Mouse (Mus musculus): ENCODE measurements at regions not wholly inside any gene's neighbourhood (a gene's known extent, or its start where the extent isn't known, plus 50 kb on each side); places are given as distances from the start of the nearest gene placed in this dataset.
A peak's percentile ranks its signal among the peaks of the same experiment; 100 is the strongest.

DNA sequence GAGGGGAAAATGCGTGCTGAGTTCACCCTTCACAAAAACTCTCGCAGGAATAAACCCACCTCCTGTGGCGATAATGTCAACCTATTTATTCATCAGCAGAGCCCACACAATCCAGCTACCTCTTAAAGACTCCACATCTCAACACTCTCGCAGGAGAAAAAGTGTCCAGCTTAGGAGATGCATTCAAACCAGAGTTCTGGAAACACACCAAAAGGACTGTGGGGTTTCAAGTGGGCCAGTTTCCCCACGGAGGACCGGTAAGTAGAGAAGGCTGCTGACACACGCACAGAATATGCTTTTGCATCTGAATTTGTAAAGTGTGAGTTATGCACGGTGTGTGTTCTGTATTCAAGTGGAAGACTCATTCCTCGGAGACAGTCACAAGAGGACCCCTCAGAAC is 164.0 kb downstream of the Rpap3 start:
- no peaks in the 10 kb centered on the region for H3K4me1 ChIP-seq (ENCODE audit: control insufficient read depth in 2 of 2, insufficient read depth in 2 of 2, low read length in 2 of 2)
- no peak overlapping the region for H3K4me3 ChIP-seq (ENCODE audit: control insufficient read depth in 1 of 2, insufficient read depth in 1 of 2, low read depth in 1 of 2, low read length in 2 of 2)
- 77% methylated on average over 9 of the region's 9 CpGs for WGBS
- H3K9me3 ChIP-seq (ENCODE audit: control insufficient read depth, low read length): peaks cover 3% of the 10 kb centered on the region; the same call in 1 of the 2 replicates
- ATAC-seq (ENCODE audit: insufficient number of reproducible peaks, insufficient read depth, low FRiP score, low read depth): no peak
- H3K27ac ChIP-seq (replicated peaks in 1 of 2; ENCODE audit: control insufficient read depth in 1 of 2, insufficient read depth in 1 of 2, low read depth in 2 of 2, low read length in 2 of 2): no peak overlapping the region
- H3K9ac ChIP-seq (ENCODE audit: low read length): no peak overlapping the region
- no peak overlapping the region for H3K4me2 ChIP-seq (ENCODE audit: low read length)
- H3K36me3 ChIP-seq (ENCODE audit: control insufficient read depth, insufficient read depth, low read length): no peaks in the 10 kb centered on the region
- H3K27me3 ChIP-seq (ENCODE audit: control insufficient read depth, insufficient read depth, low read length): no peaks in the 10 kb centered on the region

DNA sequence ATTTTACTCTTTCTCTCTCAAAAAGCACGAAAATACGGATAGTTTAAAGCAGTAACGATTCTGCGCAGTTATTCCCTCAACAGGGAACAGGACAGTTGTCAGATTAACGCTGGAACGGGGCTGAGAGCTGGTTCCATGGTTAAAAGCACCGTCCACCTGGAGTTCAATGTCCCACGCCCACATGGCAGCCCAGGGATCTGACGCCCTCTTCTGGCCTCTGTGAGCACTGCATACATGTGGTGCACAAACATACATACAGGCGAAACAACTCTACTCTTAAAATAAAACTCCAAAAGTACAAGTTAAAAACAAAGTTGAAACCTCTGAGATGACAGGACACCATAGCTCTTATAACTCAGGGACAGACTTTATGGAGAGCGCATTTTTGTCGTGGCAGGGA is 169.5 kb downstream of the Rpap3 start:
- no peak overlapping the region for H3K4me2 ChIP-seq (ENCODE audit: low read length)
- H3K9me3 ChIP-seq (ENCODE audit: control insufficient read depth, low read length): no peaks in the 10 kb centered on the region
- peaks cover 0 to 4% of the 10 kb centered on the region in 2 experiments; a peak in 2 of 4 replicates for H3K4me1 ChIP-seq (ENCODE audit: control insufficient read depth in 2 of 2, insufficient read depth in 2 of 2, low read length in 2 of 2)
- H3K4me3 ChIP-seq (ENCODE audit: control insufficient read depth in 1 of 2, insufficient read depth in 1 of 2, low read depth in 1 of 2, low read length in 2 of 2): no peak overlapping the region
- 88% methylated on average over 12 of the region's 12 CpGs for WGBS
- H3K36me3 ChIP-seq (ENCODE audit: control insufficient read depth, insufficient read depth, low read length): no peaks in the 10 kb centered on the region
- H3K9ac ChIP-seq (ENCODE audit: low read length): no peak overlapping the region
- H3K27ac ChIP-seq (replicated peaks in 1 of 2; ENCODE audit: control insufficient read depth in 1 of 2, insufficient read depth in 1 of 2, low read depth in 2 of 2, low read length in 2 of 2): no peak overlapping the region
- H3K27me3 ChIP-seq (ENCODE audit: control insufficient read depth, insufficient read depth, low read length): no peaks in the 10 kb centered on the region
- ATAC-seq (ENCODE audit: insufficient number of reproducible peaks, insufficient read depth, low FRiP score, low read depth): no peak

DNA sequence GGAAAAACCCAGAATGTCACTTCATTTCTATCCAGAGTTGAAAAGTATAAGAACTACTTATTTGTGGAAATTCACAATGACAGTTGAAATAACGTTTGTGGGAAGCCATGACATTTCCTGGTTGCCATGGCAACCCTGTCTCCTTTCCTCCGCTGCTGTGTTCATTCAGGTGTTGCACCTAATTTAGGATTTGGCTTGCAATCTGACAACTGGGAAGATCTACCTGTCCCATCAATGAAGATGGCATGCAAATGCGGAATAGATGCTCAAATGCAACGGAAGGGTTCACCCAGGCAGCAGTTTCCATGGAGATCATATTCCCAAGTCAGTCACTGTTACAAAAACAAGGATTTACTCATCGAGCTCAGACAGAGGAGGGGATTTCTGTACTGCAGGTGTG is 170.7 kb downstream of the Rpap3 start:
- H3K4me3 ChIP-seq (ENCODE audit: control insufficient read depth in 1 of 2, insufficient read depth in 1 of 2, low read depth in 1 of 2, low read length in 2 of 2): no peak overlapping the region
- no peak for ATAC-seq (ENCODE audit: insufficient number of reproducible peaks, insufficient read depth, low FRiP score, low read depth)
- no peaks in the 10 kb centered on the region for H3K36me3 ChIP-seq (ENCODE audit: control insufficient read depth, insufficient read depth, low read length)
- H3K27me3 ChIP-seq (ENCODE audit: control insufficient read depth, insufficient read depth, low read length): no peaks in the 10 kb centered on the region
- H3K4me1 ChIP-seq (ENCODE audit: control insufficient read depth in 2 of 2, insufficient read depth in 2 of 2, low read length in 2 of 2): peaks cover 0 to 4% of the 10 kb centered on the region in 2 experiments; a peak in 2 of 4 replicates
- H3K4me2 ChIP-seq (ENCODE audit: low read length): no peak overlapping the region
- H3K9me3 ChIP-seq (ENCODE audit: control insufficient read depth, low read length): no peaks in the 10 kb centered on the region
- WGBS: 80% methylated on average over 5 of the region's 5 CpGs
- no peak overlapping the region for H3K27ac ChIP-seq (replicated peaks in 1 of 2; ENCODE audit: control insufficient read depth in 1 of 2, insufficient read depth in 1 of 2, low read depth in 2 of 2, low read length in 2 of 2)
- H3K9ac ChIP-seq (ENCODE audit: low read length): no peak overlapping the region

DNA sequence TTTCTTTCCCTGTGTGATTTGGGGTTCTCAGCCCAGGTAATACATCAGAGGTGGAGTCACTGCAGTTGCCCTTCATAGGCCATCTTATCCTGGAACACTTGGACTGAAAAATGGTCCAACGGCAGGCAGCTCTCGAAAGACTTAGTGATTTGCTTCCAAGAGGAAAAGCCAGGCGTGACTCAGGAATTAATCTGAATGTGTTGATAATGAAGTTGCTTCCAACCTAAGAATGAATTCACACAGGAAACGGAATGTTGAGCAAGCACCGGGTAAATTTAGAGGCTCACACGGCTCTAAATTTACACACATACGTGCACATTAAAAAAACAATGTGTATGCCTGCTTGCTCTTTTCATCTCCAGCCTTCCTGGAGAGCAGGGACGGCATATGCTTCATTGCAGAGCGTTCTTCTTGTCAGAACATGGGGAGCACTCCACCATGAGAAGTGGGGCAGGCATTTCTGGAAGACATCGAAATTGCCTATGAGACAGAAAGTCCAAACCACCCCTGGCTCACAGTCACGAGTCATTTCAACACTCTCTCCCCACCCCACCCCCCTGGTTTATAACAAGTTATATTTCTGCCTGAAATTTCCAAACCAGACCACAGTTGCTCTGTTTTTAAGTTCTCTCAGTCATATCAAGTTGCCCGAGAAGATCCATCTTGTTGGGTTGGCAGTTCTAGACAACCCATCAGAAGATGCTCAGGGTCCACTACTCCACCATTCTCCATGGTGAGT is 171.9 kb downstream of the Rpap3 start:
- WGBS: 48% methylated on average over 12 of the region's 12 CpGs
- no peak for ATAC-seq (ENCODE audit: insufficient number of reproducible peaks, insufficient read depth, low FRiP score, low read depth)
- H3K27ac ChIP-seq (replicated peaks in 1 of 2; ENCODE audit: control insufficient read depth in 1 of 2, insufficient read depth in 1 of 2, low read depth in 2 of 2, low read length in 2 of 2): peak overlapping the region in 1 of 2 experiments; percentile 20; a peak in 1 of 4 replicates
- H3K36me3 ChIP-seq (ENCODE audit: control insufficient read depth, insufficient read depth, low read length): no peaks in the 10 kb centered on the region
- no peaks in the 10 kb centered on the region for H3K27me3 ChIP-seq (ENCODE audit: control insufficient read depth, insufficient read depth, low read length)
- no peak overlapping the region for H3K4me2 ChIP-seq (ENCODE audit: low read length)
- no peaks in the 10 kb centered on the region for H3K9me3 ChIP-seq (ENCODE audit: control insufficient read depth, low read length)
- H3K9ac ChIP-seq (ENCODE audit: low read length): no peak overlapping the region
- H3K4me1 ChIP-seq (ENCODE audit: control insufficient read depth in 2 of 2, insufficient read depth in 2 of 2, low read length in 2 of 2): peaks cover 0 to 4% of the 10 kb centered on the region in 2 experiments; a peak in 2 of 4 replicates
- no peak overlapping the region for H3K4me3 ChIP-seq (ENCODE audit: control insufficient read depth in 1 of 2, insufficient read depth in 1 of 2, low read depth in 1 of 2, low read length in 2 of 2)

DNA sequence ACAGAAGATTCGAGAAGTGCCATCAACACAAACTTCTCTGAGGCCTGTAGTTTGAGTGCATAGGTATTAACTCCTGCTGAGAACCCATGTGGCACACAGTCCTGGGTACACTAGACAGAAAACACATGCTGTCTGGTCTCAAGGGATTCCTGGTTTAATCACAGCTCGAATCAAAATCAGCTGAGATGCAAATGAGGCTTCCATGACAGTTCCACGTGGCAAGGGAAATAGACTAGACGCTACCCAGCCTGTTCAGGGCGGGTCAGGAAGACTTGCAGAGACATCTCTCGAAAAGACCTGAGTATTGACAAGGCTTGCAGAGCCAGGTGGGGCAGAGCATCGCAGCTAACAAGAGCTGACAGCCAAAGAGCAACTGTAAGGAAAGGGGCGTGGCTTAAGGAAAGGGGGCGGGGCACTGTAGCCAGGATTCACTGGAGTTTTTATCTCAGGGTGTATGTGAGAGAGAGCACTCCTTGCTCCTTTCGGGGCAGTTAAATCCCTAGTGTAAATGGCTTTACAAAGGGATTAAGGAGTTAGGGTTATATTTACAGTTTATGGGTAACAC is 173.2 kb downstream of the Rpap3 start:
- no peak overlapping the region for H3K9ac ChIP-seq (ENCODE audit: low read length)
- H3K27me3 ChIP-seq (ENCODE audit: control insufficient read depth, insufficient read depth, low read length): no peaks in the 10 kb centered on the region
- no peak for ATAC-seq (ENCODE audit: insufficient number of reproducible peaks, insufficient read depth, low FRiP score, low read depth)
- H3K9me3 ChIP-seq (ENCODE audit: control insufficient read depth, low read length): no peaks in the 10 kb centered on the region
- no peak overlapping the region for H3K4me2 ChIP-seq (ENCODE audit: low read length)
- no peaks in the 10 kb centered on the region for H3K36me3 ChIP-seq (ENCODE audit: control insufficient read depth, insufficient read depth, low read length)
- peaks cover 0 to 4% of the 10 kb centered on the region in 2 experiments; a peak in 2 of 4 replicates for H3K4me1 ChIP-seq (ENCODE audit: control insufficient read depth in 2 of 2, insufficient read depth in 2 of 2, low read length in 2 of 2)
- H3K27ac ChIP-seq (replicated peaks in 1 of 2; ENCODE audit: control insufficient read depth in 1 of 2, insufficient read depth in 1 of 2, low read depth in 2 of 2, low read length in 2 of 2): no peak overlapping the region
- H3K4me3 ChIP-seq (ENCODE audit: control insufficient read depth in 1 of 2, insufficient read depth in 1 of 2, low read depth in 1 of 2, low read length in 2 of 2): no peak overlapping the region
- 58% methylated on average over 10 of the region's 10 CpGs for WGBS

DNA sequence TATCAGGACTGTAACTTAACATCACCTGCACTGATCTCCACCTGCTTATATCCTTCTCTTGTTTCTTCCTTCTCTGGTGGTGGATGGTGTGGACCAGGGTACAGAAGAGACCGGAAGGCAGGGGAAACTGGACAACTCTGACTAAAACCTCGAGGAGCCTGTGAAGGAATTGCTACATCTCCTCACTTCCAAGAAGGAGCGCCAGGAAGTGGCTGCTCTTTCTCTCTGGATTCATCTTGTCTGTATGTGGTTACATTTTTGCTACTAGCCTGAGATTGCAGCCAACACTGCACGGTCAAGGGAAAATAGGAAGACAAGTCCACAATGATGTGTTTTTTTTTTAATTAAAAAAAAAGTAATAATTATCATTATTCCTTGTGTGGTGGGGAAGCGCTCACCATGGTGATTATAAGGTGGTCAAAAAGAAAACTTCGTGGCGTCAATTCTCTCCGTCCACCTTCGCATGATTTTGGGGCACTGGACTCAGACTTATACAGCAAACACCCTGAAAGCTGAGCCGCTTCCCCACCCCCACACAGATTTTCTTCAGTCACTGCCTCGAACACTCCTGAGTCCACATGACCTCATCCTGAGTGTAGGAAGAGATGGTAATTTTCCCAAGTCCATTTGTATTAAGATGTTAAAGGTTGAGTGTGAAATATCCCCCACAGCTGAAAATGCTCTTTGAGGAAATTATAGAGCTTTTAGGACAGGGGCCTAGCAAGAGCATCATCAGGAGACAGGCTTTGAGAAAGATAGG is 177.2 kb downstream of the Rpap3 start:
- Histone ChIP-seq H3K4me1 (ENCODE audit: control insufficient read depth in 2 of 2, insufficient read depth in 2 of 2, low read length in 2 of 2) (peaks cover 0 to 2% of the 10 kb centered on the region in 2 experiments; a peak in 1 of 4 replicates), H3K27ac (replicated peaks in 1 of 2; ENCODE audit: control insufficient read depth in 1 of 2, insufficient read depth in 1 of 2, low read depth in 2 of 2, low read length in 2 of 2) (no peak overlapping the region), H3K36me3 (ENCODE audit: control insufficient read depth, insufficient read depth, low read length) (no peaks in the 10 kb centered on the region), H3K4me3 (ENCODE audit: control insufficient read depth in 1 of 2, insufficient read depth in 1 of 2, low read depth in 1 of 2, low read length in 2 of 2) (no peak overlapping the region), H3K4me2 (ENCODE audit: low read length) (no peak overlapping the region), H3K27me3 (ENCODE audit: control insufficient read depth, insufficient read depth, low read length) (no peaks in the 10 kb centered on the region), H3K9ac (ENCODE audit: low read length) (no peak overlapping the region), H3K9me3 (ENCODE audit: control insufficient read depth, low read length) (no peaks in the 10 kb centered on the region)
- 80% methylated on average over 11 of the region's 11 CpGs for WGBS
- no peak for ATAC-seq (ENCODE audit: insufficient number of reproducible peaks, insufficient read depth, low FRiP score, low read depth)

DNA sequence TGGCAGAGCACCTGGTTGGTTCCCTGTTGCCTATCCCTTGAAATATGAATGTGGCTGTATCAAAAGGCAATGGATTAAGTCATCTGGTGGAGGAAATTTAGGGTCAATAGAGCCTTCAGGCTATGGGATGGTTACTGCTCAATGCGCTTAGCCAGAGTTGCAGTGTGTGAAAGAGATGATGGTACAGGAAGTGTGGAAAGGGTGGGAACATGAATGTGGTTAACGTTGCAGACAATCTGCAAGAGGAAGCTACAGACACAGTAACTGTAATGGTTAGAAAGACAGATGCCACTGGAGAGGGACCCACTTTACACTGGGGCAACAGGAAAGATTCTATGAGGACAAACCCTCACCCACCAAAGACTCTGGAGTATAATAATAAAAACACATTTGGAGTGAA is 185.2 kb downstream of the Rpap3 start:
- no peaks in the 10 kb centered on the region for H3K4me1 ChIP-seq (ENCODE audit: control insufficient read depth in 2 of 2, insufficient read depth in 2 of 2, low read length in 2 of 2)
- no peaks in the 10 kb centered on the region for H3K36me3 ChIP-seq (ENCODE audit: control insufficient read depth, insufficient read depth, low read length)
- H3K9ac ChIP-seq (ENCODE audit: low read length): no peak overlapping the region
- ATAC-seq (ENCODE audit: insufficient number of reproducible peaks, insufficient read depth, low FRiP score, low read depth): no peak
- WGBS: 83% methylated on average over 2 of the region's 2 CpGs
- H3K9me3 ChIP-seq (ENCODE audit: control insufficient read depth, low read length): no peaks in the 10 kb centered on the region
- H3K27ac ChIP-seq (replicated peaks in 1 of 2; ENCODE audit: control insufficient read depth in 1 of 2, insufficient read depth in 1 of 2, low read depth in 2 of 2, low read length in 2 of 2): no peak overlapping the region
- no peak overlapping the region for H3K4me3 ChIP-seq (ENCODE audit: control insufficient read depth in 1 of 2, insufficient read depth in 1 of 2, low read depth in 1 of 2, low read length in 2 of 2)
- no peaks in the 10 kb centered on the region for H3K27me3 ChIP-seq (ENCODE audit: control insufficient read depth, insufficient read depth, low read length)
- no peak overlapping the region for H3K4me2 ChIP-seq (ENCODE audit: low read length)
